Mouse (Mus musculus) layer of hippocampus, postnatal 25 days (tissue): Measurements from ENCODE around the gene Gpr108. TPM values are rescaled to one million over a fixed set of nuclear protein-coding genes. Genes with fewer than 3 reads are reported as not detected.

Experiments used
- DNase-seq, 2 experiments: peaks; one replicate each; pipeline ENCODE4 v3.0.0; 2022; ENCODE audit warnings: mixed read lengths in 2 of 2, low spot score in 1 of 2; ENCODE audit errors: extremely low spot score in 1 of 2
- microRNA-seq, 2 experiments: library from miRNA; unstranded; fragments of <30 nt; microRNA quantifications; one replicate each; pipeline ENCODE4 v1.2.0; 2021
- total RNA-seq, 2 experiments: library from RNA; stranded (reverse); gene quantifications; 2 replicates each; pipeline ENCODE4 v1.2.3; 2021

The Gpr108 gene
- total RNA-seq, 2 experiments from 2014 or later = 20.4 to 23.3 TPM

- peak; percentile 42 to 82 for DNase-seq
Observed at GRCm38 (mm10) chr17:57219167-57219883, 28.9 kb downstream of the Gpr108 start.

GRCm38 (mm10) chr17:57218335-57218900, 29.8 kb downstream of the Gpr108 start:
- DNase-seq = no peak

- no peak for DNase-seq
Observed at GRCm38 (mm10) chr17:57214676-57215387, 33.4 kb downstream of the Gpr108 start.

GRCm38 (mm10) chr17:57211501-57211900, 36.7 kb downstream of the Gpr108 start:
- no peak for DNase-seq

- DNase-seq = no peak
Observed at GRCm38 (mm10) chr17:57209330-57209729, 38.9 kb downstream of the Gpr108 start.

- no peak for DNase-seq
Observed at GRCm38 (mm10) chr17:57207938-57208337, 40.3 kb downstream of the Gpr108 start.

GRCm38 (mm10) chr17:57201841-57202724, 46.2 kb downstream of the Gpr108 start:
- DNase-seq = no peak

- no peak for DNase-seq
Observed at GRCm38 (mm10) chr17:57198252-57198651, 50.0 kb downstream of the Gpr108 start.

- DNase-seq = no peak
Observed at GRCm38 (mm10) chr17:57195326-57196010, 52.8 kb downstream of the Gpr108 start.

- no peak for DNase-seq
Observed at GRCm38 (mm10) chr17:57194771-57195170, 53.5 kb downstream of the Gpr108 start.

GRCm38 (mm10) chr17:57194041-57194507, 54.2 kb downstream of the Gpr108 start, which contains the start of gene Tnfsf14:
TSS of gene Tnfsf14 (minus strand) at chr17:57194177.
- DNase-seq = no peak

- DNase-seq = no peak
Observed at GRCm38 (mm10) chr17:57188510-57189192, 59.6 kb downstream of the Gpr108 start.

- no peak for DNase-seq
Observed at GRCm38 (mm10) chr17:57185641-57186040, 62.6 kb downstream of the Gpr108 start.

Small RNA genes lying within 50 kb of the gene (microRNA-seq; reads per million reads assigned to microRNA genes)
- 0 reads per million in 2 experiments for gene Mir6978

Other genes starting within 250 kb of the Gpr108 start
- not detected for gene Pspn, start 248.4 kb downstream of the Gpr108 start, total RNA-seq
- 10 to 100 TPM; 59.7 to 60.1 TPM for gene Gtf2f1, start 237.2 kb downstream of the Gpr108 start, total RNA-seq
- gene Gm17949, start 237.0 kb downstream of the Gpr108 start, total RNA-seq = not detected
- gene Khsrp, start 216.9 kb downstream of the Gpr108 start, total RNA-seq = 100 to 1,000 TPM; 113 to 117 TPM
- under 1 TPM in 1 of 2 experiments, not detected in 1; 0.22 TPM for gene Slc25a41, start 206.8 kb downstream of the Gpr108 start, total RNA-seq
- gene Crb3, start 189.3 kb downstream of the Gpr108 start, total RNA-seq = under 1 TPM in 1 of 2 experiments, not detected in 1; 0.99 TPM
- 100 to 1,000 TPM; 351 to 373 TPM for gene Slc25a23, start 188.6 kb downstream of the Gpr108 start, total RNA-seq
- 1 to 10 TPM in 1 of 2 experiments, under 1 TPM in 1; 0.47 to 2.0 TPM for gene Dennd1c, start 169.9 kb downstream of the Gpr108 start, total RNA-seq
- gene Tubb4a, start 160.7 kb downstream of the Gpr108 start, total RNA-seq = 100 to 1,000 TPM; 633 to 647 TPM
- gene Tnfsf9, start 143.1 kb downstream of the Gpr108 start, total RNA-seq = under 1 TPM; 0.54 to 0.85 TPM
- under 1 TPM in 1 of 2 experiments, not detected in 1; 0.61 TPM for gene Cd70, start 98.7 kb downstream of the Gpr108 start, total RNA-seq
- not detected for gene Tnfsf14, start 54.3 kb downstream of the Gpr108 start, total RNA-seq
- gene C3, start 20.3 kb downstream of the Gpr108 start, total RNA-seq = 1 to 10 TPM in 1 of 2 experiments, under 1 TPM in 1; 0.98 to 1.3 TPM
- 1 to 10 TPM; 5.9 to 7.4 TPM for gene Trip10, start 1.0 kb upstream of the Gpr108 start, total RNA-seq
- gene Vav1, start 30.7 kb upstream of the Gpr108 start, total RNA-seq = 1 to 10 TPM; 3.3 to 3.5 TPM
- gene Adgre1, start 110.2 kb upstream of the Gpr108 start, total RNA-seq = 1 to 10 TPM; 5.7 TPM